Mouse (Mus musculus): ENCODE measurements at regions not wholly inside any gene's neighbourhood (a gene's known extent, or its start where the extent isn't known, plus 50 kb on each side); places are given as distances from the start of the nearest gene placed in this dataset.

DNA sequence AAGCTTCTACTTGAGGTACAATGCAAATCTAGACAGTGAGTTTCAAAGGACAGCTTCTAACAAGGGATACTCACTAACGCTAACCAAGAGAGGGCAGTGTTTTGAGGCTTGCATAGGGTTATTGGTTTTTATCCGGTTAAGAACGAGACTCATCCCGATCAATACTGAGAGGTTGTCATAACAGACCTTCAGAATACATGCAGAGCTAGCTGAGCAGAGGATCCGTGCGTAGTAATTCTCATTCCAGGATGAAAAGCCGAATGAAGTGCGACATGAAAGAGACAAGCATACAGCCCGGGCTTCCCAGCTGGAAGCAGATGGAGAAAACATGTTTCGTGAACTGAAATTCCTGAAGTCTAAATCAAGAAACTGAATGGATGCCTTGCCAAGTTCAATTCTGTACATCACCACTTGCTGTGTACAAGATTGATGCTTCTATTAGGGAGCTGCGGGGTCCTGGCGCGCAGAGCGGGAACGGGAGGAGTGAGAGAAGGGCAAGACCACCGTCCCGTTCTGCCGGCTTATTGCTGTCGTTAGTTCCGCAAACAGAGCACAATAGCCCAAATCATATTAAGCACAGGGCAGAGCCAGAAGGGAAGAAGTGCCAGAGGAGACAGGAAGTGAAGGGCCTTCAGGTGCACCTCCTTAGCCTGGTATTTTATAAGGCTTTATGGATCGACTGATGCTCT, 65.4 kb upstream of the Tes start:
- peak; percentile 52 for DNase-seq
- peak overlapping the region; percentile 42 for H3K4me2 ChIP-seq
- H3K4me3 ChIP-seq (ENCODE audit: low read depth, low read length) = peak overlapping the region; percentile 7; the same call in 1 of the 2 replicates
- no peaks in the 10 kb centered on the region for H3K36me3 ChIP-seq (ENCODE audit: insufficient read depth)
- ATAC-seq (ENCODE audit: insufficient read depth) = no peak
- H3K9ac ChIP-seq = no peak overlapping the region
- 50% methylated on average over 21 of the region's 21 CpGs for WGBS
- no peaks in the 10 kb centered on the region for H3K4me1 ChIP-seq (ENCODE audit: insufficient read depth)
- no peaks in the 10 kb centered on the region for H3K9me3 ChIP-seq (ENCODE audit: low read depth, low read length)
- no peaks in the 10 kb centered on the region for H3K27me3 ChIP-seq (ENCODE audit: insufficient read depth, low read length)
- no peak overlapping the region for H3K27ac ChIP-seq (ENCODE audit: low read depth)
- TF ChIP-seq CTCF (IDR thresholded peaks at IDR 0.05; ENCODE audit: low read depth) = peak; percentile 31

DNA sequence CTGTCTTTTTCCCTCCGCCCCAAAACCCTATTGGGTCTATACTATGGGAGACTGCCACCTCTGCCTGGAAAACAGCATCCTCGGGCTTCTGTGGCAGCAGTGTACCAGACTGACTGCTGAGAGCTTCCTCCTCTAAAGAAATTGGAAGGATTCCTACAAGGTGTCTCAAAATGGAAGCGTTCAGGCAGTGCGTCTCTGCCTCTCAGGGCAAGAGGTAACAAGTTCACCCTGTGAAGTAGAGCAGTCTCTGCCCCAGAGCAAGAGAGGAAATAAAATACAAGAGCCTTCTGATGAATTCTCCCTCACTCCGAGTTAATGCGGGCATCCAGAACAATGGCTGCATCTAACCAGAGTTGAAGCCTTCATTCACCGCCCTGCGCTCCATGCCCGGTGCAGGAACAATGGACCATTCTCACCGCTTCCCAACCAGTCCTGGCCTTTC, 69.4 kb upstream of the Tes start:
- Histone ChIP-seq H3K9me3 (ENCODE audit: low read depth, low read length) (no peaks in the 10 kb centered on the region), H3K4me3 (ENCODE audit: low read depth, low read length) (no peak overlapping the region), H3K27ac (ENCODE audit: low read depth) (no peak overlapping the region), H3K27me3 (ENCODE audit: insufficient read depth, low read length) (no peaks in the 10 kb centered on the region), H3K4me2 (peak overlapping the region; percentile 27; the same call in 1 of the 2 replicates), H3K4me1 (ENCODE audit: insufficient read depth) (no peaks in the 10 kb centered on the region), H3K9ac (no peak overlapping the region), H3K36me3 (ENCODE audit: insufficient read depth) (no peaks in the 10 kb centered on the region)
- TF ChIP-seq CTCF (IDR thresholded peaks at IDR 0.05; ENCODE audit: low read depth) = no peak
- peak; percentile 46 for DNase-seq
- WGBS = 50% methylated on average over 10 of the region's 10 CpGs
- ATAC-seq (ENCODE audit: insufficient read depth) = no peak; the same call in 1 of the 2 replicates

DNA sequence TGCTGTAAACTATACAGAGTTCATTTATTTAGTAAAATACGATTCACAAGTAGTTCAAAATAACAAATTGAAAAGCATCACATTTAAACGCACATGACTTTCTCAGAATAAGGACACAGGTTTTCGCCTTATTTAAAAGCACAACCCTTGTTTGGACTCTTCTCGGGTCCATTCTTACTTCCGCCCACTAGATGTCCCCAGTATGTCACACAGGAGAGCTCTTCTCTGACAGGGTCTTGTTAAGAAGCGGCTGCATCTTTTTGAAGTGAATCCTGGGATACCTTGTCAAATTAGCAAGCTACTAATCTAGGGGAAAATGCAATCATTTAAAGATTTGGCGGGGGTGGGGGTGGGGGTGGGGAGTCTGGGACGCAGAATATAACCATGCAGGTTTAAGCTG, 70.2 kb upstream of the Tes start:
- Histone ChIP-seq H3K4me1 (ENCODE audit: insufficient read depth) (no peaks in the 10 kb centered on the region), H3K9me3 (ENCODE audit: low read depth, low read length) (no peaks in the 10 kb centered on the region), H3K27ac (ENCODE audit: low read depth) (no peak overlapping the region), H3K4me2 (no peak overlapping the region), H3K9ac (no peak overlapping the region), H3K4me3 (ENCODE audit: low read depth, low read length) (no peak overlapping the region), H3K36me3 (ENCODE audit: insufficient read depth) (no peaks in the 10 kb centered on the region), H3K27me3 (ENCODE audit: insufficient read depth, low read length) (no peaks in the 10 kb centered on the region)
- ATAC-seq (ENCODE audit: insufficient read depth) (no peak), DNase-seq (peak; percentile 78)
- WGBS = 7% methylated on average over 8 of the region's 8 CpGs
- TF ChIP-seq CTCF (IDR thresholded peaks at IDR 0.05; ENCODE audit: low read depth) = peak; percentile 72

DNA sequence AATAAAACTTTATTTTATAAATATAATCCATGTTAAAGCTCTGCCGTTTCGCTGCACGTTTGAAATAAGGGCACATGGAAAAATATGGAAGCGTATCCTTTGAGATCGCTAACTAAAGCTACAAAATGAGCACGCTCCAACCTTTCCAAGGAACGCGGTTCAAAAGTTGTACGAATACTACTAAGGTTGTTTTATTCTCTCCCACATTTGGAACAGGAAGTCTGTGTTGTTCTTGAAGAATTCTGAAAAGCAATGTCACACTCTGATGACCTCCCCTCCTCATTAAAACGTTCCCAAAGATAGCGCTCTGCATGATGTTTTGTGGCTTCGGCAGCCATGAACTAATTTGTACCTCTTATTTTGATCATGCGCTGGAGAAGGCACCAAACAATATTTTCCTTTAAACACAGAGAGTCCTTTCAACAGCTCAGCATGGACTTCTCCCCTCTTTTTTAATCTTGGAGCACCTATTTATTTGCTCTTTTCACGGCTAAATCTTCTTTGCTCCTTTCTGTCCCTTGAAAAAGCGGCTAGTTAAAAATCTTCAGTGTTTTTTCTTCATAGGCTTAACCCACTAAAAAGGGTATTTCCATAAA, 72.9 kb upstream of the Tes start:
- no peak overlapping the region for H3K4me2 ChIP-seq
- no peak overlapping the region for H3K9ac ChIP-seq
- H3K4me1 ChIP-seq (ENCODE audit: insufficient read depth) = no peaks in the 10 kb centered on the region
- H3K27me3 ChIP-seq (ENCODE audit: insufficient read depth, low read length) = no peaks in the 10 kb centered on the region
- no peak for ATAC-seq (ENCODE audit: insufficient read depth)
- no peak overlapping the region for H3K27ac ChIP-seq (ENCODE audit: low read depth)
- H3K4me3 ChIP-seq (ENCODE audit: low read depth, low read length) = no peak overlapping the region
- no peaks in the 10 kb centered on the region for H3K36me3 ChIP-seq (ENCODE audit: insufficient read depth)
- DNase-seq = no peak
- 72% methylated on average over 15 of the region's 15 CpGs for WGBS
- no peak for TF ChIP-seq CTCF (IDR thresholded peaks at IDR 0.05; ENCODE audit: low read depth)
- H3K9me3 ChIP-seq (ENCODE audit: low read depth, low read length) = no peaks in the 10 kb centered on the region

DNA sequence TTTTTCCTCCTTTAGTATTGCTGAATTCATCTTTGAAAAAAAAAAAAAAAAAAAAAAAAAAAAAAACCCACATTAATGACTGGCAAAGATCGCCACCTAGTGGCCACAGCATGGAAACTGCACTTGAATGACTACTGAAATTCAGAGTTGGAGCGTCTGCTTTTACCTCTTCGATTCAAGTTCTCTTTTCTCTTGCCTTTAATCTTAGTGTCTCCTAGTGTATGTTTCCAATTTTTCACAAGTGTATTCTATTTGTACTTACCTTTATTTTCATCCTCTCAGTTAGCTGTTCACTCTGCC, 79.9 kb upstream of the Tfec start:
- no peak overlapping the region for H3K4me2 ChIP-seq
- peak; percentile 87 for DNase-seq
- no peak overlapping the region for H3K4me3 ChIP-seq (ENCODE audit: low read depth, low read length)
- H3K9me3 ChIP-seq (ENCODE audit: low read depth, low read length) = no peaks in the 10 kb centered on the region
- H3K27ac ChIP-seq (ENCODE audit: low read depth) = no peak overlapping the region
- peak; percentile 77 for TF ChIP-seq CTCF (IDR thresholded peaks at IDR 0.05; ENCODE audit: low read depth)
- H3K4me1 ChIP-seq (ENCODE audit: insufficient read depth) = no peaks in the 10 kb centered on the region
- ATAC-seq (ENCODE audit: insufficient read depth) = no peak
- H3K36me3 ChIP-seq (ENCODE audit: insufficient read depth) = no peaks in the 10 kb centered on the region
- WGBS = 23% methylated on average over 3 of the region's 3 CpGs
- no peak overlapping the region for H3K9ac ChIP-seq
- no peaks in the 10 kb centered on the region for H3K27me3 ChIP-seq (ENCODE audit: insufficient read depth, low read length)

DNA sequence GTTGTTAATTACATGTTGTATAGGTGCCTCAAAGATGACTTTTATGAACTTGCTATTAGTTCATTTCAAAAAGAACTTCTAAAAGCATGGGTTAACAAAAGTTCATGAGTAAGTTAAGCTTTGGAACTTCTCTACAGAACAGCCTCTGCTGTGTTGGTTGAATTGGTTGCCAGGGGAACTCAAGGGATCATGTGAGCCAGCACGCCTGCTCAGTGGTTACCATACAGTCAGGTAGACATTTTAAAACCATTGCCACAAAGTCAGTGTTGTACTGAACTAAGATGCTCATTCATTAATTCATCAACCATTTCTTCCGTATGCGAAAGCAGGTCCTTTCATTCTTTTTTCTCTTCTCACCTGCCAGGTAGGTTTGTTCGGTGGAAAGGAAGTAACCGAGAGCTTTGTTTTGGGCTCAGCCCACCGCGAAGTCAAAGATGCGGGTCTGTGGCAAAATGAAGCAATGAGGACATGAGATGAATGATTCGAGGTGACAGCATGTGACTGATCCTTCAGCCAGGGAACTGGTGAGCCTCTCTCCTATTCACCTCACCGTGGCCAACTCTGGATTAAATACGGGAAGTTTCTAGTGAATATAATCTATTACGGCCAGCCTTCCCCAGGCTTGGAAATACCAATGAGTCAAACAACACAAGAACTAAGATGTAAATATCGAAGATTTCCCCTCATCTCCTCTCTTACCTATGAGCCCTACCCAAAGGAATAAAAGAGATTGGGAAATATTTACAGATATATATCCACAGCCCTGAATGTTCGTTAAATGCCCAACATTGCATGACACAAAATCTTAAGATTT, 79.4 kb upstream of the Tfec start:
- no peak overlapping the region for H3K9ac ChIP-seq
- H3K36me3 ChIP-seq (ENCODE audit: insufficient read depth) = no peaks in the 10 kb centered on the region
- H3K9me3 ChIP-seq (ENCODE audit: low read depth, low read length) = no peaks in the 10 kb centered on the region
- ATAC-seq (ENCODE audit: insufficient read depth) = no peak
- 62% methylated on average over 14 of the region's 14 CpGs for WGBS
- DNase-seq = no peak
- H3K4me1 ChIP-seq (ENCODE audit: insufficient read depth) = no peaks in the 10 kb centered on the region
- no peak overlapping the region for H3K4me3 ChIP-seq (ENCODE audit: low read depth, low read length)
- no peak overlapping the region for H3K4me2 ChIP-seq
- H3K27me3 ChIP-seq (ENCODE audit: insufficient read depth, low read length) = no peaks in the 10 kb centered on the region
- no peak for TF ChIP-seq CTCF (IDR thresholded peaks at IDR 0.05; ENCODE audit: low read depth)
- H3K27ac ChIP-seq (ENCODE audit: low read depth) = no peak overlapping the region

DNA sequence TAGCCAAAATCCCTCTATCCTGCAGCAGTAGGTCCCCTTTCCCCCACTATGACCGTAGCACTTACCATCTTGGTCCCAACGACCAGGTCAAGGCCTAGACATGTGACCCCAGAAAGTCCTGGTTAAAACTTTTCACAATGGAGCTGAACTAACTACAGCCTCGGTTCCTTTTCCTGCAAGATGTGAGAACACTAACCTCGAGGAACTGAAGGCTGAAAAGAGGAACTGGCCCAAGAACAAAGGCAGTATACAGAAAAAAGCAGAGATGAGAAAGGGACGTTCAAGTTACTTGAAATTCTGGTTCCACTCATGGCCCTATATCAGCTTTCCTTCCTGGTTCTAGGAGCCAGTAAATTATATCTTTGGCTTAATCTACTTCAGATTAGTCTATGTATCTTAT, 67.4 kb upstream of the Tfec start:
- H3K27ac ChIP-seq (ENCODE audit: low read depth) = no peak overlapping the region
- H3K9ac ChIP-seq = no peak overlapping the region
- no peaks in the 10 kb centered on the region for H3K27me3 ChIP-seq (ENCODE audit: insufficient read depth, low read length)
- no peak overlapping the region for H3K4me3 ChIP-seq (ENCODE audit: low read depth, low read length)
- ATAC-seq (ENCODE audit: insufficient read depth) (no peak), DNase-seq (no peak)
- TF ChIP-seq CTCF (IDR thresholded peaks at IDR 0.05; ENCODE audit: low read depth) = no peak
- H3K4me1 ChIP-seq (ENCODE audit: insufficient read depth) = no peaks in the 10 kb centered on the region
- H3K36me3 ChIP-seq (ENCODE audit: insufficient read depth) = no peaks in the 10 kb centered on the region
- H3K9me3 ChIP-seq (ENCODE audit: low read depth, low read length) = no peaks in the 10 kb centered on the region
- H3K4me2 ChIP-seq = no peak overlapping the region
- 68% methylated on average over 5 of the region's 5 CpGs for WGBS

All from lung, embryonic 14.5 days (tissue).